Mouse (Mus musculus) adrenal gland, postnatal 4 days (tissue): ENCODE data around the gene Lurap1. TPM values are rescaled to one million over a fixed set of nuclear protein-coding genes. Genes with fewer than 3 reads are reported as not detected.

Source experiments
- DNase-seq, 2 experiments: peaks; one replicate each; pipeline ENCODE4 v3.0.0; 2021 to 2022; ENCODE audit warnings: low spot score in 2 of 2, mixed read lengths in 2 of 2
- total RNA-seq, 2 experiments: library from RNA; stranded (reverse); gene quantifications; 2 replicates each; pipeline ENCODE4 v1.2.3; 2021

Lurap1 gene
- total RNA-seq, 2 experiments from 2014 or later, result 6.8 to 7.5 TPM

GRCm38 (mm10) chr4:116164759-116165554 lies 13.8 kb upstream of the Lurap1 start:
- no peak for DNase-seq

DNA sequence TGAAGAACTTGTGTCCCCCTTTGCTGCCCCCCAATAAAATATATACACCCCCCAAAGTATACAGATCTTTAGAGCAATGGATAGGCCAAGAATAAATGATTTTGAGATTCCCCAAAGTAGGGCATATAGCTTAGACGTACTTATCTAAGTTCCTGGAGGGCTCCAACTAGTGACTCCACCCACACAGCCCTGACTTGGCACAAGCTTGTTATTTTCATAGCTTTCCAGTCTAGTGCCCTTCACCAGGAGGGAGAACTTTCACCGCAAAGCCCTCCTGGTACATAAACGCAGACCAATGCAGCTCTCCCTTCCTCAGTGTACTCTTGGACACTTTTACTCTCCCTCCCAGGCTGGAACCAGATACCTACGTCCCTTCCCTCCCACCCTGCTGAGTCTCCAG lies 11.0 kb upstream of the Lurap1 start:
- DNase-seq, result no peak

DNA sequence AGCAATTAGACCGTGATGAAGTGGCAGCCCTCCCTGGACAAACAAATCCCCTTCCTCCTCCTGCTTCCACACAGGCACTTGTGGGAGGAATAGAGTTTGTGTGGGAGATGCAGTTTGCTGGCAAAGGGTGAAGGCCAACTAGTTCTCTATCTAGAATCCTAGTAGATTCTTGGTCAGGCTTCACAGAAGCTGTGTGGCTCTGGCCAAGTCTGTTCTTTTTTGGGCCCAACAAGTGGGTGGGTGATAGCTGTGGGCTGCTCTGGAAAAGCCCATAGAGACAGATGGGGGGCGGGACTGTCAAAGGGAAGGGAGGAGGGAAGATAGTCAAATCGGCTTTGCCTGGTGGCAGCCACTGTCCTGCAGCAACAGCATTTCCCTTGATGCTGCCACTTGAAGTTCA lies 9.6 kb upstream of the Lurap1 start:
- no peak for DNase-seq

DNA sequence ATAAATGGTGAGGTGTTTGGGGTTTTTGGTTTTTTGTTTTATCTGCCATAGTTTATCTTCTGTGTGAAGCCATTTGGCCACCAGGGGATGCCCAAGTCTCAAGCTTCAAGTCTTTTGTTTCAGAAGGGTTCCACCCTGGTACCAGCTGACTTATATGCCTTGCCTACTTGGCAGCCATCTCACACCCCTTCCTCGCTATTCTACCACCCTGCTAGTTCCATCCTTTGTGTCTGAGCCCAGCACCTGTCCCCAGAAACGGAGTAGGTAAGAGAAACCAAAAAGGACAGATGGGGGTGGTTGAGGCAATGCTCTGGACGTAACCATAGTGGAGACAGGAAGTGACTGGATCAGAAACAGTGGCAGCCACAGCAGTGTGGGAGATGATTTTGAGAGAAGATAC lies 8.8 kb upstream of the Lurap1 start:
- DNase-seq, result no peak

GRCm38 (mm10) chr4:116157882-116158281 lies 6.7 kb upstream of the Lurap1 start:
- no peak for DNase-seq

- no peak for DNase-seq
Observed at GRCm38 (mm10) chr4:116152702-116153101, 1.6 kb upstream of the Lurap1 start.

DNA sequence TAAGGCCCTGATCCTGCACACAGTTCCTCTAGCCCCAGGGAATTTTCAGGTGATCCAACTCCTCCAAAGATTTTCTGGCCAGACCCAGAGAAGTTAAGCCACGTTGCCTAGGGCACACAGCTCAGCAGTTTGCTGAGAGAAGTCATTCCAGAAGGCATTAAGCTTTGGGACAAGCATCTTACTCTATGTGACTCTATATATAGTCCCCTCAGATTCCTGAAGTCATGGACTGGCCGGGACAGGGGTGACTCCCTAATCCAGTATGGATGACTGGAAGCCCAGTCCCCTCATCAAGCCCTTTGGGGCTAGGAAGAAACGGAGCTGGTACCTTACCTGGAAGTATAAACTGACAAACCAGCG lies 296 bp downstream of the Lurap1 start:
- no peak for DNase-seq

GRCm38 (mm10) chr4:116150156-116150861 lies 829 bp downstream of the Lurap1 start:
- DNase-seq, result peak; percentile 39 to 47

DNA sequence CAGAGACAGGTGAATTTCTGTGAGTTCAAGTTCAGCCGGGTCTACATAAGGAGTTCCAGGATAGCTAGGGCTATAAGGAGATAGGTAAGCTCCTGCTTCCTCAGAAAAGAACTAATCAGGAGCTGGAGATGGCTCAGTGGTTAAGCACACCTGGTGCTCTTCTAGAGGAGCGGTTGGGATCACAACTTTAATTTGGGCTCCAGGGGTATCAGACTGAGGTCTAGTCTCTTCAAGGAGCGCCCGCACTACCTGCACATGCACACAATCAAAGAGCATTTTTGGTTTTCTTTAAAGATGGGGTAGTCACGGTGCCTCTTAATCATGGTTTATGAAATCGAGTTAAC lies 1.4 kb downstream of the Lurap1 start:
- DNase-seq, result no peak

- peak; percentile 30 to 44 for DNase-seq
Observed at GRCm38 (mm10) chr4:116143891-116144717, 7.0 kb downstream of the Lurap1 start.

DNA sequence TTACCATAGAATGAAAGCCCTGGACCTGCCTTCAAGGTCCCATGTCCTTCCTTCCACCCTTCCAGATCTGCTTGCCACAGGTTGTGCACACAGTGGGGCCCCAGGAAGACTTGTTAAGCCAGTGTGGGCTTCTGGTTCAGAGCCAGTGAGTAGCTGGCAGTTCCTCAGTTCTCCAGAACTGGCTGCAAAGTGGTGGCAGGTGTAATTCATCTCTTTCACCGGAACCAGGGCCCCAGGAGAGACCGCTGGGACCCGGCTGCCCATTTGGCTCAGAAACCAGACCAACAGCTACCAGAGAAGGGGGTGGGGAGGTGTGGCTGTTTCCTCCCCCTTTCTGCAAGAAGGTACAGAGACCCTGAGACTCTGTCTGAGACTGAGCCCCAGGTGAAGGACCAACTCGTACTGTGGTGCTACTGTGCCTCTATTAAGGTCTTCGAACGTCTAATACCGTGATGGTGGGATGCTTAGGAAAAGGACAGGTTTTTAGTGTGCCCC lies 7.8 kb downstream of the Lurap1 start:
- no peak for DNase-seq

- DNase-seq, result no peak
Observed at GRCm38 (mm10) chr4:116142269-116142668, 8.9 kb downstream of the Lurap1 start.

DNA sequence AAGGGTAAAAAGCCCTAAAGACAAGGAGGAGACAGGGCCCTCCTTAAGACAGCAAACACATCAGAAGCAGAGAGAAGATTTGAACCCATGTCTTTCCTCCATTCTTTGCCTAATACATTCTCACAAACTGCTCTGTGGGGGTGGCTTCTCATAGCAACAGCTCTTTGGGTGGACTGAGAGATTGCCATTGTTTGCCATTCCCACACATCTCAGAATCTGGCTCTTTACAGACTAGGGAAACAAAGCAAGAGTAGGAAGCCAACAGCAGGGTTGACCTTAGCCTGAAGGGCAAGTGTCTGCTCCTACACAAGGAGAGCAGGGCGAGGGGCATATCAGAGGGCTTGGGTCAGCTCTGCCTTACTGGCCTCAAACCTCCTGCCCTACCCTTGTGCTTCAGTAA lies 9.4 kb downstream of the Lurap1 start:
- DNase-seq, result no peak

DNA sequence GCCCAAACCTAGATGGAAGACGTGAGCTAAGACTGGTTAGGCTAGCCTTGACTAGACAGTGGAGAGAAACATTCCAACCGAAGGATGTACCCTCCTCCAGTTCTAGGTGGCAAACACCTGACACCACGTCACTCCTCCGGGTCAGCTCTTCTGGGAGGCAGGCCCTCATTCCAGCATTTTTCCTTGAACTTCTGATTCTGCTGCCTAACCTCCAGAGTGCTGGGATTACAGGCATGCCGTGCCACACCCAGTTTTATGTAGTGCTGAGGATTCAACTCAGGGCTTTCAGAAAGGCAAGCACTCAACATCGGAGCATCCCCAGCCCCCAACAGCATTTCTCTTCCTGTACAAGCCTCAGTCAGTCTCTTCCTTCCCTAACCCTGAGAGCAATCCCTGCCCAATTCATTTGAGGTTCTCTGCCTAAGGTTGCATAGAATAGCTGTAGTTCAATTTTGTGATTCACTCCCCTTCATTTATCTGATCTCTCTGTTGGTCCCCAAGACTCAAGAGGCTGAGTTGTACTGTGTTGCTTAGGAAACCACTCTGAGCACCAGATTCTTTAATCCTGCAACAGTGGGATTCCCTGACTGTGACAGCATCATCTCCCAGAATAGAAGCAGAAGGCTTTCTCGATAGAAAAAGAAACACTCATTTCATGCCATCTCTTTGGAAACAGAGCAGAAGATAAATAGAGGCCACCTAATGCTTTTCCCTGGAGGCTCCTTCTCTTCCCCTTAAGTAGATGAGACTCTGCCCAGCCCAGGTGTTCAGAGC lies 10.2 kb downstream of the Lurap1 start:
- DNase-seq, result no peak

- DNase-seq, result no peak
Observed at GRCm38 (mm10) chr4:116137421-116137996, 13.6 kb downstream of the Lurap1 start.

GRCm38 (mm10) chr4:116134990-116135389 lies 16.1 kb downstream of the Lurap1 start:
- DNase-seq, result no peak

DNA sequence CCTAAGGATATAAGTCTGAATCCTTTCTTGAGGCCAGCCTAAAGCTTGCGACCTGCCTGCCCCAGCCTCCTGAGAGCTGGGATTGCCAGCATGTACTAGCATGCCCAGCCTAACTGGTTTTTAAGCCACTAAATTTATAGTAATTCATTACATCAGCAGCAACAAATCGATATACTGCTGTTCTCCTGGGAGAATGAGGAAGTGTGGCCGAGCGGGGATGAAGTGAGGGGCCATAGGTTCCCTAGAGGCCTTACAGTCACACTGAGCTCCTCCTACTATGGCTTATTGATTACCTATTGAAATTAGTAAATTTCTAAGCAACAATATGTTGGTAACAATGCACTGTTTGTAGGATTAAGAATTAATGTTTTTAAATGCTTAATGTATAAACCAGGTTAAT lies 18.0 kb downstream of the Lurap1 start:
- DNase-seq, result no peak

DNA sequence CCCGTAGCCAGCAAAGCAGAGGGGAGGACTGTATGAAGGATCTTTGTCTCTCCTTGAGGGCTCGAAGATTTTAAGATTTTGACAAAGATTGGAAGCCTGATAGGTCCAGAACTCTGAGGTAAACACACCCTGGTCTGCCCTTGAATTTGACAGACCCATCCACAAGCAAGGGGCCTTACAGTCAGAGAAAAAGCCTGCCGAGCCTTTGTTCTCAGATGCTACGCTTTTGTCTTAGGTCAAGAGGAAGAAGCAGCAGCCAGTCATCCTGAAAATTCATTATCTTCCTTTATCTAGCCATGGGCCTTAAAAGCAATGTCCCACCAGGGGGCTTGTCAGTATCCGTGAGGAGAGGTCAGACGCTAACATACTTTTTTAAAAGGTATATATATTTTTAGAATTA lies 23.2 kb downstream of the Lurap1 start:
- no peak for DNase-seq

- no peak for DNase-seq
Observed at GRCm38 (mm10) chr4:116125803-116126386, 25.2 kb downstream of the Lurap1 start.
